Mouse (Mus musculus) heart, adult 18-20 months (tissue): ENCODE data around the gene Tlcd1. TPM values are rescaled to one million over a fixed set of nuclear protein-coding genes. Genes with fewer than 3 reads are reported as not detected.

Experiments
- DNase-seq, 2 experiments: peaks; one replicate each; pipeline ENCODE4 v3.0.0; 2021 to 2022; ENCODE audit warnings: mixed read lengths in 1 of 2
- microRNA-seq, 2 experiments: library from miRNA; unstranded; fragments of <30 nt; microRNA quantifications; one replicate each; pipeline ENCODE4 v1.2.0; 2022
- total RNA-seq, 2 experiments: library from RNA; stranded (reverse); gene quantifications; 2 replicates each; pipeline ENCODE4 v1.2.3; 2021

Tlcd1 gene
- total RNA-seq, 2 experiments from 2014 or later = 3.2 to 10.6 TPM

DNA sequence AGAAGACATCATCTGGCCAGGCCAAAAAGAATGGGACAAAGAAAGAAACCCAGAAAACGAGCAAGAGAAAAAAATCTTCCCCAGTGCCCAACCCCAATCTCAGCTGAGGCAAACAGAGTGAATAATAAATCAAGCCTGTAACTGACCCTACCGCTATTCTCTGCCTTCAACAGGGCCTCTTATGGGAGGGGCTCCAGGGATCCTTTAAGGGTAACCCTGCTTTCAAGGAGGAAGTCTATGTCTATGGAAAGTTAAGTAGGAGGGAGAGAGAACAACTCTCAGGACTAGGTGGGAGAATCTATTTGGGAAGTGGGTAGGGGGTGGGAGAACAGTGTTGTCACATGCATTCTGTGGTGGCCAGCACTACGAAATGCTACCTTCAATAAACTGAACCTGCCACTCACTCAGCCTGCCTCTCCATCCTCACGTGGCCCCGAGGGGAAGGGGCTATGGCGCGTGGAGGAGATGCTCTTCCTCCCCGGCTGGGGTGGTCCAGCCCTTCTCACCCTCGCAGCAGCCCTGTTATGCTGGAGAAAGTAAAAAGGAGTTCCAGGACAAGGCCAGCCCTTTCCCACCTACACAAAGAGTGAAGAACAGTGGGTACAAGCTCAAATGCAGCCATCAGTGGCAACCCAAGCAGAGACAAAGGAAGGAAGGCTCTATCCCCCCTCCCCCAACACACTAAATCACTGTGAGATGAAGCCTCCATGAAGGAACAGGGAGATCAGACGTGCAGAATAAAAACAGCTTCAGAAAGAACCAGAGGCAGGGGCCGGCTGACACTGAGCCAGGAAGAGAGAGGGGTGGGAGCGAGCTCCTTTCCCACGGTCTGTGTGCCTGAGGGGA lies 29.1 kb downstream of the Tlcd1 start:
- no peak for DNase-seq

DNA sequence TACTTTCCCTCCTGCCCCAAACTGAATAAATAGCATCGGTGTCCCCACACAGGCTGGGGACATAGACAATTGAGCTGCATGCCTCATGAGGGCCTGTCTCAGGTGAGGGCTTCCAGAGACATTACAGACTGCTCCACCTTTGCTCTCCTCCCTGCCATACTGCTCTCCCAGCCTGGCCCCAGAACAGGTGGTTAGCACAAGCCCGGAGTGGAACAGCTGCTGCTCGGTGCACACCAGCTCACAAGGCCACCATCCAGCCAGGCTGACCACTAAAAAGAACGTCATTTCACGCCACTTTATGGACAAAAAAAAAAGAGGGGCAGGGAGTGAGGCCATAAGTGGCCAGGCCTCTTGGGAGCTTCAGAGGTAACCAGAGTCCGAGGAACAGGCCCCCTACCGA lies 30.7 kb downstream of the Tlcd1 start:
- DNase-seq = no peak

DNA sequence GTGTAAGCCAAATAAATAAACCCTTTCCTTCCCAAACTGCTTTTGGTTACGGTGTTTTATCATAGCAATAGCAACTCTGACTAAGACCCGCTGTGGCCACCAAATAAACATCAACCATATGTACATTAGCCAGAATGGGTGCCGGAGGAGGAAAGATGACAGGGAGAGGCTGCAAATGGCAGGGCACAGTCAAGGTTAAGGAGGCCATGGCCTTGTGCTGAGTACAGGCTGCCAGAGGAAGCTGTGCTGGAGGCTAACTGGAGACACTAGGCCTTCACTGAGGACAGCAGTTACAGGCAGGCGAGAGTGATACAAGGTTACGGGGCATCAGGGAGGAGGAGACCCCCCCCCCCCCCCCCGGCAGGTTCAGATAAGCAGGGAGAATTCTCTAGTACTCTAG lies 33.4 kb downstream of the Tlcd1 start:
- no peak for DNase-seq

DNA sequence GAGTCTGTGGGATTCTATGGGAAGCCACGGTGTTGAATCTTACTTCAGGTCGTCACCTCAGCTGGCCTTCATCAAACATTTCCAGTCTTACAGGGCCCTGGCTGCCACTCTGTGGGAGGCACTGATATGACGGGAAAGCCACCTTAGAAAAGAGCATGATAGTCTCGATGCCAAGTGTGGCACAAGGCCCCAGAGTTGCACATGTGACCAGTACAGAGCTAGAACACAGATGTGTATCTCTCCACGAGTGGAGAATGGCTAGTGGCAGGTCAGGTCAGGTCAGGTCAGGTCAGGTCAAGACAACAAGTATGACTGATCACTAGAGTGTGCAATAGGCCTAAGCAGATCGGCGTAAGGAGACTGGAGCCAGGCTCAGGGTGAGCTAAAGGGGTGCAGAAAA lies 34.1 kb downstream of the Tlcd1 start:
- DNase-seq = no peak

DNA sequence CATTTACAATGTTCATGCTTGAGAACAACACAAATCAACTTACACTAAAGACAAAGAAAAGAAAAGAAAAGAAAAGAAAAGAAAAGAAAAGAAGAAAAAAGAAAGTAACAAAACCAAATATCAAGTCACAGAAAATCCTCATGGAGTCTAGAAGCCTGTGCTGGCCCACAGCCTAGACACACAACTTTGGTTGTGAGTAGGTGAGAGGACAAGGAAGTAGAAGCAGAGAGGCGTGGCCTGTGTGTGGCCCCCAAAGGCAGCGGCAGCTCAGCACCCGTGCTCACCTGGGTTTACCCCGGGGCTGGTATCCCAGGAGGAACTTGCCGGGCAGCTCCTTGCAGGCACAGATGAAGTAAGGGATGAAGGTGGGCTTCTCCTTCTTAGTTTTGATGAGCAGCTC lies 35.0 kb downstream of the Tlcd1 start:
- DNase-seq = no peak

DNA sequence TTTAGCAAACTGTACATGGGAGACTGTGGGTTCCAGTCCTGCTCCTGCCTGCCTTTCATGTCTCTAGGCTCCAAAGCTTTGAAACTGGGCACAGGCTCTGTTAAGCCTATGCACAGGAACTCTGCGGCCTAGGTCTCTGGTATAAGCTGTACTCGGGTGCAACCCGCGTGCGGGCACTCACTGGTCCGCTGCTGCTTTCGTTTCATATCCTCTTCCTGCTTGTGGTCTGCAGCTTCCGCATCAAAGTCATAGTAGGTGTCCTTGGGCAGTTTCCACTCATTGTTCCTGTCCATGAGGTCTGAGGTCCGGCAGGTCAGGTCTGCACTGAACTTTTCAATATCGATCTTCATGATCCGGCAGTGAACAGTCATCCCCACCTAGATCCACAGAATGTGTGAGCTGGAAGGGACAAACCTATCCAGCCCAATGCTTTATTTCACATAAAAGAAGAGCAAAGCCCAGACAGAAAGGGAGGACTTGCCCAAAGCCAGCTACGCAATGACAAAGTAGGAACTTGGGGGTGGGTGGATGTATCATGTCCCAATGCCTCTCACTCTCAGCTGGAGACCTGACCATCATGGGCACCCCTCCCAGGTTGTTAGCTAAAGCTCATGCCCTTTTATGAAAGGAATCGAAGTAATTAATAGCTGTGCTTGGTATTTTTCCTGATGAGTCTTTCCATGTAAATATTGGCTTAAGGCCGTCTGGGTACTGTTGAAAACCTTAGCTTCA lies 36.7 kb downstream of the Tlcd1 start:
- peak in 1 of 2 experiments; percentile 53 for DNase-seq

DNA sequence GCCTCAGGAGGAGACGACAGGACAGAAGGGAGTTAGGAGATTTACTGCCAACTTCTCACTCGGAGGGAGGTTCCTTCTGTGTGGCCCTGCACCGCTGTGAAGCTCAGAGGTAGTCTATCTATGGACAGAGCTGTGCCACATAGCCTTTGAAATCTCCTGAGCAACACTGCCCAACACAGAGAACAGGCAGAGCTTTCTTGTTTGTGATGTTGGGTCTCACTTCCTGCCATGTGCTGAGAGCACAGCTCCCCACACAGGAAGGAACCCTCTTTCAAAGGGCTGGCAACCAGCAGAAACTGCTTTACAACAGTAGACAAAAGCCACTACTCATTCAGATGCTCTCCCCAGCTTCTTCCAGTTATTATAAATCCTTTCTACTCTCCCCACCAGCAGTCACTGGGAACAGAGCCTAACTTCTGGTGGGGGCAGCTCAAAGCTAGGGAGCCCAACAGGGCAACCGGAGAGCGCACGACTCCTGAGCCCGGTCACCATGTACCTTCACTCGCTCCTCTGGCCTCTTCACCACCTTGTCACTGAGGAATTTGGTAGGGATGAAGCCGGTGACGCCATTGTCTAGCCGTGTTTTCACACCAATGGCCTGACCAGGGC lies 39.3 kb downstream of the Tlcd1 start:
- no peak for DNase-seq

DNA sequence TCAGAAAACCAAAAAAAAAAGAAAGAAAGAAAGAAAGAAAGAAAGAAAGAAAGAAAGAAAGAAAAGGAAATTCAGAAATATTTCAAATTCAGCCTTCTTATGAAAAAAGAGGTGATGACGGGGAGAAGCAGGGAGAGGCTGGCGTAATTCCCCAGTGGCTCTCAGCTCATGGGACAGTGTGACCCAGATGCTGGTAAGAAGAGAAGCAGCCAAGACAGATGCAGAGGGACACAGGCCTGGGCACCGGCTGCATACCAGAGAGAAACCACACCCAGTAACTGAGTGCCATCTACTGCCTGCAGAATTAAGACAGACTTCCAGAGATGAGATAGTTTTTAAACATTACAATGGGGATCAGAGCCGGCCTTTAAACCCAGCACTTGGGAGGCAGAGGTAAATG lies 47.1 kb downstream of the Tlcd1 start:
- no peak for DNase-seq

Small RNA genes lying within 50 kb of the gene (microRNA-seq; reads per million reads assigned to microRNA genes)
- 0.81 to 1.9 reads per million in 2 experiments for gene Mir7653

Other genes with a start within 250 kb of the Tlcd1 start
- under 1 TPM; 0.12 to 0.31 TPM for gene Sez6, start 245.9 kb upstream of the Tlcd1 start, total RNA-seq
- gene Phf12, start 194.0 kb upstream of the Tlcd1 start, total RNA-seq = 10 to 100 TPM; 21.7 to 21.9 TPM
- 1 to 10 TPM; 4.1 to 5.2 TPM for gene Dhrs13, start 144.4 kb upstream of the Tlcd1 start, total RNA-seq
- gene Flot2, start 138.8 kb upstream of the Tlcd1 start, total RNA-seq = 10 to 100 TPM; 54.1 to 56.0 TPM
- gene Eral1, start 96.3 kb upstream of the Tlcd1 start, total RNA-seq = 10 to 100 TPM; 28.9 to 29.3 TPM
- 10 to 100 TPM; 11.7 to 12.5 TPM for gene Fam222b, start 82.1 kb upstream of the Tlcd1 start, total RNA-seq
- 1 to 10 TPM; 3.2 to 4.6 TPM for gene Traf4, start 11.1 kb upstream of the Tlcd1 start, total RNA-seq
- 1 to 10 TPM; 1.7 to 2.6 TPM for gene Nek8, start within 50 bp of the Tlcd1 start, total RNA-seq
- 100 to 1,000 TPM; 866 to 935 TPM for gene Rpl23a, start 6.9 kb downstream of the Tlcd1 start, total RNA-seq
- gene Rab34, start 11.7 kb downstream of the Tlcd1 start, total RNA-seq = 10 to 100 TPM in 1 of 2 experiments, 1 to 10 TPM in 1; 6.4 to 11.4 TPM
- 1 to 10 TPM in 1 of 2 experiments, under 1 TPM in 1; 0.89 to 1.6 TPM for gene Proca1, start 16.7 kb downstream of the Tlcd1 start, total RNA-seq
- gene Sdf2, start 69.0 kb downstream of the Tlcd1 start, total RNA-seq = 10 to 100 TPM; 52.7 to 55.7 TPM
- 10 to 100 TPM; 28.4 to 29.7 TPM for gene Supt6, start 69.3 kb downstream of the Tlcd1 start, total RNA-seq
- gene 2610507B11Rik, start 85.0 kb downstream of the Tlcd1 start, total RNA-seq = 100 to 1,000 TPM; 203 to 219 TPM
- gene BC030499, start 114.1 kb downstream of the Tlcd1 start, total RNA-seq = under 1 TPM; 0.37 to 0.49 TPM
- under 1 TPM; 0.28 to 0.35 TPM for gene Spag5, start 124.8 kb downstream of the Tlcd1 start, total RNA-seq
- gene Aldoc, start 146.3 kb downstream of the Tlcd1 start, total RNA-seq = 1 to 10 TPM in 1 of 2 experiments, under 1 TPM in 1; 0.97 to 1.2 TPM
- 10 to 100 TPM; 24.6 to 26.7 TPM for gene Pigs, start 151.7 kb downstream of the Tlcd1 start, total RNA-seq
- 1 to 10 TPM; 5.2 to 5.8 TPM for gene Unc119, start 166.8 kb downstream of the Tlcd1 start, total RNA-seq
- not detected for gene Foxn1, start 209.8 kb downstream of the Tlcd1 start, total RNA-seq
- not detected for gene Slc13a2, start 245.5 kb downstream of the Tlcd1 start, total RNA-seq